Mouse (Mus musculus) lung, adult 10 weeks (tissue): Measurements from ENCODE around the gene A430005L14Rik. TPM values are rescaled to one million over a fixed set of nuclear protein-coding genes. Genes with fewer than 3 reads are reported as not detected.

Experiments used
- polyA plus RNA-seq: library from polyadenylated mRNA; stranded (reverse); fragments of 350-450 nt; fragmentation: Illumina TruSeq; extraction: RNeasy Lipid Tissue Mini Kit (QIAGEN cat#74804); gene quantifications from one replicate; pipeline ENCODE4 v1.2.3, GENCODE M21; 2014; ENCODE audit warnings: low read depth, low replicate concordance; ENCODE audit not compliant: insufficient read depth

The A430005L14Rik gene
- polyA plus RNA-seq = 37.7 TPM

GRCm38 (mm10) chr4:153956569-153957405 lies at the start of gene A430005L14Rik:
Gene A430005L14Rik, plus strand, starts transcription at chr4:153957237.

DNA sequence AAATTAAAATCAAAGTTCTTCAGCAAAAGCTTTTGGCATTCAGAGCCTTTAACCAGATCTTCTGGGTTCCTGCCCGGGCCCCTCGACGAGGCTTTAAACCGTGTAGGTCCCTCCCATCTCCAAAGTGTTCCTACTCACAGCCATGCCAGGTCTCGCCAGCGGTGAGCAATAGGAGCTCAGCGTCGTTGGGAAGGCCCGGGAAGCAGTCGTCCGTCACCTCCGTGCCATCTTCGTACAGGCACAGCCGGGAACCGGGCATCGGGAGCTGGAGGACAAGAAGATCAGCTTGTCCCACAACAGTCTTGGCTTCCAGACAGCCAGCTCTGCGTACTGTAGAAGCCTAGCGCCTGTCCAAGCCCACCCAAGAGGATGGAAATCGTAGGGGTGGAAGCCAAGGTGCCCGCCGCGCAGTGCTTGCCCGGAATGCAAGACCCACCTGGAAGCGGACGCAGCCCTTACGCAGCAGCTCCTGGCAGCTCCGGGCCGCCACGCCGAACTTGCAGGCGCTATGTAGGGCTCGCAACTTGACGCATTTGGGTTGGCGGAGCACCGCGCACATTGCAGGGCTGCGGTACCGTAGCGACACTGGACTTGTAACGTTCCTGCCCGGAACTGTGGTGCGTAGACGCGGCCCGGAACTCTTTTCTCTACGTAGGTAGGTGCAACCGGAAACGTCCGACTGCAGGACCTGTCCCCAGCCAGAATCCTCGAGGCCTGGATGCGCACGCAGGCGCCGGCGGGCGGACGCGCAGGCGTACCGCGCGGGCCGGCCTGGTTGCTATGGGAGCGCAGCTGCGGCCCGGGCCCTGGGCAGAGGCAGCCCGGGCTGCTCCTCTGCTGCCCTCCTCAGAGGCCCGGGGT lies 17.6 kb downstream of the A430005L14Rik start, which contains the start of the genes Dffb and Cep104:
TSS of gene Dffb (minus strand) at position 696 of the 861 bp plus-strand sequence.
TSS of gene Cep104 (plus strand) at position 764 of the 861 bp plus-strand sequence.

Other genes starting within 250 kb of the A430005L14Rik start
- gene Dffb, start 17.9 kb downstream of the A430005L14Rik start, polyA plus RNA-seq = 4.7 TPM
- 8.4 TPM for gene Cep104, start 18.0 kb downstream of the A430005L14Rik start, polyA plus RNA-seq
- gene Lrrc47, start 54.5 kb downstream of the A430005L14Rik start, polyA plus RNA-seq = 18.3 TPM
- 64.4 TPM for gene Smim1, start 69.0 kb downstream of the A430005L14Rik start, polyA plus RNA-seq
- not detected for gene Ccdc27, start 85.4 kb downstream of the A430005L14Rik start, polyA plus RNA-seq
- 2.7 TPM for gene Trp73, start 183.0 kb downstream of the A430005L14Rik start, polyA plus RNA-seq
- 11.6 TPM for gene Wrap73, start 185.1 kb downstream of the A430005L14Rik start, polyA plus RNA-seq
- gene Tprgl, start 203.4 kb downstream of the A430005L14Rik start, polyA plus RNA-seq = 190 TPM
- 26.4 TPM for gene Megf6, start 213.5 kb downstream of the A430005L14Rik start, polyA plus RNA-seq